Mouse (Mus musculus) C2C12 (cell line): ENCODE results near the gene Plac9a. TPM values are rescaled to one million over a fixed set of nuclear protein-coding genes. Genes with fewer than 3 reads are reported as not detected.

Experiments used
- H3K27me3 ChIP-seq: one replicate; pipeline ENCODE4 v1.6.1; 2011; ENCODE audit not compliant: control insufficient read depth, insufficient read depth, insufficient read length
- H3K36me3 ChIP-seq: one replicate; pipeline ENCODE4 v1.6.1; 2011; ENCODE audit not compliant: control insufficient read depth, insufficient read depth
- H3K4me3 ChIP-seq: one replicate; pipeline ENCODE4 v1.5.1; 2011; ENCODE audit warnings: mild to moderate bottlenecking, control low read depth; ENCODE audit not compliant: poor library complexity, insufficient read depth, severe bottlenecking
- H3K79me2 ChIP-seq: one replicate; pipeline ENCODE4 v1.6.1; 2011; ENCODE audit not compliant: control insufficient read depth, insufficient read depth
- H3K79me3 ChIP-seq: one replicate; pipeline ENCODE4 v1.6.1; 2011; ENCODE audit warnings: low read depth, control low read depth
- H3ac ChIP-seq: one replicate; pipeline ENCODE3; 2011; ENCODE audit warnings: low read depth; ENCODE audit not compliant: control insufficient read depth, insufficient read length
- CEBPB ChIP-seq: IDR thresholded peaks from one replicate; pipeline ENCODE4 v1.6.1; 2011; ENCODE audit warnings: low read depth, mild to moderate bottlenecking, control low read depth, moderate library complexity
- CTCF ChIP-seq: IDR thresholded peaks from one replicate; pipeline ENCODE4 v1.5.1; 2011; ENCODE audit not compliant: control insufficient read depth, insufficient read depth, insufficient read length
- FOSL1 ChIP-seq: IDR thresholded peaks from one replicate; pipeline ENCODE4 v1.8.0; 2011; ENCODE audit warnings: mild to moderate bottlenecking, low read length; ENCODE audit not compliant: poor library complexity, insufficient read depth, severe bottlenecking
- MAX ChIP-seq: IDR thresholded peaks from one replicate; pipeline ENCODE4 v1.6.1; 2011; ENCODE audit warnings: mild to moderate bottlenecking, control low read depth
- MYOD1 ChIP-seq: IDR thresholded peaks from one replicate; pipeline ENCODE4 v1.6.1; 2011; ENCODE audit warnings: low read depth; ENCODE audit not compliant: control insufficient read depth, insufficient read length
- MYOG ChIP-seq: IDR thresholded peaks from one replicate; pipeline ENCODE4 v1.6.1; 2011; ENCODE audit not compliant: control insufficient read depth, insufficient read length; ENCODE audit errors: extremely low read depth
- USF1 ChIP-seq: IDR thresholded peaks from one replicate; pipeline ENCODE4 v1.6.1; 2011; ENCODE audit warnings: low read depth, mild to moderate bottlenecking, control low read depth, moderate library complexity
- polyA plus RNA-seq: library from polyadenylated mRNA; unstranded; fragments of >200 nt; fragmentation: generic; extraction: Trizol; gene quantifications from one replicate; pipeline ENCODE4 v1.2.1, GENCODE M21; 2012; ENCODE audit warnings: missing spikeins

Plac9a gene
- polyA plus RNA-seq, 1 experiment: 0.30 TPM

GRCm38 (mm10) chr14:25839791-25840190 lies 63.1 kb downstream of the Plac9a start:
- H3K4me3 ChIP-seq: no peak overlapping the region
- TF ChIP-seq FOSL1 (no peak), MYOG (no peak), MYOD1 (no peak), USF1 (no peak), MAX (no peak), CTCF (no peak), CEBPB (no peak)
- peaks cover 9% of the 10 kb centered on the region for H3K79me2 ChIP-seq

GRCm38 (mm10) chr14:25838411-25838810 lies 64.5 kb downstream of the Plac9a start:
- peaks cover 4% of the 10 kb centered on the region for H3K79me2 ChIP-seq
- H3ac ChIP-seq: no peak overlapping the region
- H3K79me3 ChIP-seq: no peaks in the 10 kb centered on the region
- H3K27me3 ChIP-seq: no peaks in the 10 kb centered on the region
- TF ChIP-seq CTCF: no peak
- no peak for TF ChIP-seq FOSL1
- TF ChIP-seq MYOD1: no peak
- TF ChIP-seq MYOG: no peak
- TF ChIP-seq CEBPB: no peak
- TF ChIP-seq USF1: no peak
- no peak for TF ChIP-seq MAX
- no peak overlapping the region for H3K4me3 ChIP-seq
- H3K36me3 ChIP-seq: no peaks in the 10 kb centered on the region

More at GRCm38 (mm10) chr14:25839791-25840190, 63.1 kb downstream of the Plac9a start:
- Histone ChIP-seq H3K79me3 (no peaks in the 10 kb centered on the region), H3K27me3 (no peaks in the 10 kb centered on the region), H3ac (no peak overlapping the region), H3K36me3 (no peaks in the 10 kb centered on the region)

Other genes starting within 250 kb of the Plac9a start
- gene Ppif, start 208.9 kb downstream of the Plac9a start, polyA plus RNA-seq: 21.4 TPM
- 36.4 TPM for gene Zcchc24, start 134.1 kb downstream of the Plac9a start, polyA plus RNA-seq
- 33.3 TPM for gene Anxa11, start 60.9 kb downstream of the Plac9a start, polyA plus RNA-seq
- gene Tmem254a, start 24.6 kb upstream of the Plac9a start, polyA plus RNA-seq: 0.56 TPM
- not detected for gene Cphx1, start 35.2 kb upstream of the Plac9a start, polyA plus RNA-seq
- gene Duxbl1, start 75.5 kb upstream of the Plac9a start, polyA plus RNA-seq: not detected
- gene Gm9780, start 139.6 kb upstream of the Plac9a start, polyA plus RNA-seq: 0.96 TPM
- gene Tmem254c, start 164.3 kb upstream of the Plac9a start, polyA plus RNA-seq: 3.7 TPM
- gene Cphx2, start 178.4 kb upstream of the Plac9a start, polyA plus RNA-seq: not detected
- not detected for gene Cphx3, start 179.2 kb upstream of the Plac9a start, polyA plus RNA-seq
- gene Duxbl2, start 215.2 kb upstream of the Plac9a start, polyA plus RNA-seq: not detected